Mouse (Mus musculus) heart, adult 2 months (tissue): ENCODE measurements around the gene Cdk19.

Source experiments
- CTCF ChIP-seq: fragments of 200-600 bp; IDR thresholded peaks from 2 replicates; pipeline ENCODE4 v1.8.1; 2022; ENCODE audit warnings: antibody characterized with exemption, mild to moderate bottlenecking, moderate library complexity
- EP300 ChIP-seq: fragments of 200-500 bp; IDR thresholded peaks from 2 replicates; pipeline ENCODE4 v1.6.1; 2011; ENCODE audit warnings: low read depth, low read length, control low read depth; ENCODE audit not compliant: insufficient read depth
- POLR2A ChIP-seq: fragments of 200-500 bp; IDR thresholded peaks from 2 replicates; pipeline ENCODE4 v1.6.1; 2011; ENCODE audit warnings: mild to moderate bottlenecking, low read depth, low read length, control low read depth; ENCODE audit not compliant: insufficient read depth

DNA sequence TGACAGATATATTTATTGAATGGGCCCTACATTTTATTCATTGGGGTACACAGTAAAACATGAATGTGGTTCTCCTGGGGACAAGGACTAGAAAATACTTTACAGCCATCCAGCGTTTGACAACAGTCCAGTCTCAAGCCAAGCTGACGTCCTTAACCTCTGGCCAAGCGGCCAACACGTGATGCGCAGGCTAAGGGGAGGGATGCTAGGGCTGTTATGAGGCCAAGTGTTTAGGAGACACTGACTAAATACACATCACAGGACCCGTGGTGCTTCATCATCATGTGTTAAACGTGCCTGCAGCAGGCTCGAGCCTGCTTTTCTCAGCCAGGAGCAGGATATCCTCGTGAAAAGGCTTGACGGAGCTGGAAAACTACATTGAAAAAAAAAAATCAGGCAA lies 19.1 kb upstream of the Cdk19 start:
- TF ChIP-seq CTCF (no peak), EP300 (no peak), POLR2A (no peak)
